Mouse (Mus musculus) telencephalon, adult 2 months (tissue): ENCODE measurements around the gene Hoga1.
A peak's percentile ranks its signal among the peaks of the same experiment; 100 is the strongest.

ENCODE experiments used
- DNase-seq: peaks from one replicate; pipeline ENCODE4 v3.0.0-alpha.2; 2011; ENCODE audit warnings: low read depth, low spot score

Gene Hoga1

DNA sequence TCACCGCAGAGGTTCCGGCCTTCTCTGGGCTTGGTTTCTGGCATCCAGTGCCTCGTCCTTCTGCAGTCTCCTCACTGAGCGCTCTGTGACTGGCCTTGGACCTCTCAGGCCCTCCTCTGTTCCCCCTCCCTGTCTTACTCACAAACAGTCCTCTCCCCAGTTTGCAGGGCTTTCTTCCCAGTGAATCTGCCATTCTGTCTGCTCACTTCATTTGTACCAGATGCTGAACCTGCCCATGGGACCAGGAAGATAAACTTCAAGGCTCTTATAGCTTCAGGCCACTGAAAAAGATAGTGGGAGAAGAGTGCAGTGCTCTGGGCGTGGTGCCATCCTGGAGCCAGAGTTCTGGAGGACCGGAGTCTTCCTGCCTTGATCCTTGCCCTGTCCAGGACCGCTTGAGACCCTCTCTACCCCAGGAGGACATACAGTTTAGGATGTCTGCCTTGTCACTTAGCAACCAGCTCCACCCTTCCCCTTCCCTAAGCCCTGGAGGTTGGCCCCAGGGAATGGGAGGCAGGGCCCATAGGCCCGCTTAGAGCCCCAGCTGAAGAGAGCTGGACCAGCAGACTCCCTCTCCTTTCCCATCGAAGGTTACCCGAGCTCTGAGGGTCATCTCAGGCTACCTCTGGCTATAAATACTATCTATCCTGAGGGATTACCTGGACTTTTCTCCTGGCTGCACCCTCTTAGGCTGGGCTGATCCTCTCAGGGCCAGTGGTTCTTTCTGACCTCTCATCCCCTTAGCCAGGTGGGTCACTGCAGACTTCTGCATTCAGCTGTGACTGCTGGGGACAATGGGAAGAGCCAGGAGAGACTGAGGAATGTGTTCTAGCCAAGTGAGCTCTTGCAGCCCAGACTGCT lies 23.5 kb upstream of the Hoga1 start:
- DNase-seq: no peak

DNA sequence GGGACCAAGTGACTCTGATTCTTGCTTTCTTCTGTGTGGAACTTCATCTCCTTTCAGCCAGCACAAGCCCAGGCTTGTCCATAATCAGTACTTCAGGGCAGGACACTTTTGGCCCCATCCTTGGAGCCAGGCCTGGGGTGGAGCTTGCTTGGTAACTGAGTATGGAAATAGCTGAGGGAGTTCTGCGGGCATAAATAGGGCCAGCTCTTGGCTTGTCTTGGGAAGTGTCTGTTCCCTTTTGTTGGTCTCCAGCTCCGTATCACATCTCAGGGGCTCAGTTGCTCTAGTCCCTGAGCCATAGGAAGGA lies 22.9 kb upstream of the Hoga1 start:
- no peak for DNase-seq

DNA sequence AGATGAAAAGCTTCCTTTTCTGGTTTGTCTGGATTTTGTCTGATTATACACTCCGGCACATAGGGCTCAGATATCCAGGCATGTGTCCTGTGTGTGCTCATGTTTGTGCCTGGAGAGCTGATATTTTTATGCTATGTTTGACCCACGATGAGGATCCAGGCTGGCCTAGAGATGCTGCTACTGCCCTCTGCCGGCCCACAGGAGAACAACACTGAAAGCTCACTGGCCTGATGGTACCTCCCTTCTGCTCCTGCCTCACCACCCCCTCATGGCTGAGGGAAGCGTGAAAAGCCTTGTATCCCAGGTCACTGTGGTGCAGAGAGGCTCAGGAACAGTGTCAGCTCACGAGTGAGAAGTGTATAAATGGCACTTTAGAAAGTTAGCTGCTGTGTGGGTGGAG lies 19.3 kb upstream of the Hoga1 start:
- DNase-seq: no peak

DNA sequence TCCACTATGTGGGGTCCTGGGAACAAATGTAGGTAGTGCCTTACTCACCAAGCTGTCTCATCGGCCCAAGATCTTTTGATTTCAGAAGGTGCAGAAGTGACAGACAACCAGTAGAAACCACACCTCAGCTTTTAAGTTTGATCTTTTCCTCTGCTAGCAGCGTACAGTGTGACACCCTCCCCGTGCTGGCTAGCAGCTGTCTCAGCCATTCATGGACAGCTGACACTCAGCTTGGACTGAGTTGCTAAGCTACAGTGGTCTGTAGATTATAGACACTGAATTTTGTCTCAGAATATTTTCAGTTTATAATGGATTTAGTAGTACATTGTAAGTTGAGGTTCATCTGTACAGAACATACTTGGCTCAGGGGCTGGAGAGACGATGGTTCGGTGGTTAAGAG lies 14.3 kb upstream of the Hoga1 start:
- no peak for DNase-seq

DNA sequence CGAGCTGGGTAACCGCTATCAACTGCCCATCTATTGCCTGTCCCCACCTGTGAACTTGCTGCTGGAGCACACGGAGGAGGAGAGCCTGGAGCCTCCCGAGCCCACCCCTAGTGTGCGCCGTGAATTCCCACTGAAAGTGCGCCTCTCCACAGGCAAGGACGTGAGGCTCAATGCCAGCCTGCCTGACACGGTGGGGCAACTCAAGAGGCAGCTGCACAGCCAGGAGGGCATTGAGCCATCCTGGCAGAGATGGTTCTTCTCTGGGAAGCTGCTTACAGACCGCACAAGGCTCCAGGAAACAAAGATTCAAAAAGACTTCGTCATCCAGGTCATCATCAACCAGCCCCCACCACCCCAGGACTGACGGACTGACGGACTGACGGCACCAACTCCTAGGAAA lies 11.8 kb upstream of the Hoga1 start:
- no peak for DNase-seq

GRCm38 (mm10) chr19:42034146-42034775 lies 11.1 kb upstream of the Hoga1 start:
- no peak for DNase-seq

GRCm38 (mm10) chr19:42034881-42035455 lies 10.4 kb upstream of the Hoga1 start:
- no peak for DNase-seq

- peak; percentile 60 for DNase-seq
Observed at GRCm38 (mm10) chr19:42035456-42036248, 9.8 kb upstream of the Hoga1 start, which contains the start of gene Ankrd2. Gene Ankrd2, plus strand, starts transcription at chr19:42036000.

DNA sequence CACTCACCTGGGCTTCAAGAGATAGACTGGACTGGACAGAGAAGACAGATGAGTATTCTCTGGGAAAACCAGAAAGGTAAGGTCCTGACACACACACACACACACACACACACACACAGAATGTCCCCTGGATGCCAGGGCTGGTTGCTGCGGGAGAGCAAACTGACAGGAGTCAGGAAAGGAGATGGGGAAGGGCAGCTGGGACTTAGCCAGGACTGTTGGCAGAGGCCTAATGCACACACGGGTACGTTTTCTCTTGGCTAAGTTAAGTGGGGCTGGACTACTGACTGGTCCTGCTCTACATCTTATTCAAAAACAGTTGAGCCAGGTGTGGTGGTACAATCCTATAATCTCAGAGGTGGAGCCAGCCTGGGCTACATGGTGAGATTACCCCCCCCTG lies 9.1 kb upstream of the Hoga1 start:
- no peak for DNase-seq

DNA sequence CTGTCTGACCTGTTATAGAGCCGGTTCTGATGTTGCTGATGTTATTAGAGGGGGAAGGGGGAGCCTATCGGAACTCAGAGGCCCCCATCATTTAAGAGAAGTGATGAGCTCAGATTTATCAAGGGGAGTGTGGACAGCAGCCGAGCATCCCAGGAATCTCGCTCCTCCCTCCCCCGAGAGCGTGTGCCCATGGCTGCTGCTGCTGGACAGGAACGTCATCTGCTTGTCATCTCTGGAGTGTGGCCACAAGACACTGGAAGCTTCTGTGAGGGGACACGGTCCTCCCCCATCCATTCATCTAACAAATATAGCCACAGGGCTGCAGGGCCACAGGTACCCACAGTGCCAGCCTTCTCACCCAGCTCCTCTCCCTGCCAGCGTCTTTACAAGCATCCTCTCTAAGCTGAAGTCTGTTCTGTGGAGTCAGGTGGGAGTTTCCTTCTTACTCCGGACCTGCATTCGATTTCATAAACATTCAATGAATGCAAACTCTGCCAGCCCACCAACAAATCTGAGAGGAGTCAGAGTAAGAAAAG lies 8.2 kb upstream of the Hoga1 start:
- DNase-seq: no peak

DNA sequence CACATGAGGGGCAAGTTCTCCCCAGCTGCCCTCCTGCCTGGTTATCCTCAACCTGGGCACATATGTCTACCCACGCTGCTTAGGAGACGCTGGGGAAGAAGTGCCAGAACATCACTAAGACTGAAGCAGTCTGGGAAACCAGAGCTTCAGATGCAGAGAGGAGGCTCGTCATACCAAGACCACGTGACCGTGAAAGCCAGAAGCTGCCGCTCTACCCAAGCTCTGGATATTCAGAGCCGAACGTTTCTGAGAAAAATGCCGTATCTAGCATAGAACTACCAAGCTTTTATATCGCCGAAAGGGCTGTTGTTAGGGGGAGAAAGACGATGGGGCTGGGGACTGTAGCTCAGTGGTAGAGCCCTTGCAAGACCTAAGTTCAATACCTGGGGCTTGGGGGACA lies 7.1 kb upstream of the Hoga1 start:
- DNase-seq: no peak

DNA sequence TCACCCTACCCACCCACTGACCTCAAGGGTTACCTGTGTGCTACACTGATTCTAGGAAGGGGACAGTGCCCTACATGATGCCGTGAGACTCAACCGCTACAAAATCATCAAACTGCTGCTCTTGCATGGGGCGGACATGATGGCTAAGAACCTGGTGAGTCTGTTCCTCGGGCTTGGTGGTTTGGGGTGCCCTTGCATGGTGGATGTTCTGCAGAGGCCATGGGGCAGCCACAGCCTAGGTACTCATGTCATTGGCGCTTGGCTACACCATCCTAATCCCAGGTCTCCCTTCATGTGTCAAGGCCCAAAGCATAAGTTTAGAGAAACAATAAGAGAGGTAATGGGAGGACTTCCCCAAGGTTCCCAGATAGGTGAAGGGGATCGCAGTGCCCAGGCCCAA lies 1.4 kb upstream of the Hoga1 start:
- DNase-seq: no peak

DNA sequence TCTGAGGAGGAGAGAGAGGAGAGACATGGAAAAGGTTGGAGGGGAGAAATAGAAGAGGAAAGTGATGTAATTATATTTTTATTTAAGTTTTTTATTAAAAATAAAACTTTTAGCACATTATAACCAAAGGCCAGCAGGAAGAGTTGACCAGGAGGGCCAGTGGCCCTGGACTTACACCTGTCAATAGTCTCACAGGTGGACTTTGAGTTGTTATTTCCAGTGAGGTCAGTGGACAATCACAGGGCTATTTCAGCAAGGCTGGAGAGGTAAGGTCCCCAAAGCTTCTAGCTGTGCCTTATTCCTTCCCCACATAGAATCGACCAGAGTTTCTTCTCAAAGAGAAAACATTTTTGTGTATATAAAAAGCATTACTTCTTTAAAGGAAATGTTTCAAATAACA lies 4.8 kb downstream of the Hoga1 start:
- no peak for DNase-seq

GRCm38 (mm10) chr19:42051351-42051750 lies 5.9 kb downstream of the Hoga1 start:
- no peak for DNase-seq

- DNase-seq: no peak
Observed at GRCm38 (mm10) chr19:42051948-42052347, 6.5 kb downstream of the Hoga1 start, which contains the start of gene 4933411K16Rik. Gene 4933411K16Rik, plus strand, starts transcription at chr19:42052248.

GRCm38 (mm10) chr19:42054255-42054654 lies 8.8 kb downstream of the Hoga1 start:
- no peak for DNase-seq

DNA sequence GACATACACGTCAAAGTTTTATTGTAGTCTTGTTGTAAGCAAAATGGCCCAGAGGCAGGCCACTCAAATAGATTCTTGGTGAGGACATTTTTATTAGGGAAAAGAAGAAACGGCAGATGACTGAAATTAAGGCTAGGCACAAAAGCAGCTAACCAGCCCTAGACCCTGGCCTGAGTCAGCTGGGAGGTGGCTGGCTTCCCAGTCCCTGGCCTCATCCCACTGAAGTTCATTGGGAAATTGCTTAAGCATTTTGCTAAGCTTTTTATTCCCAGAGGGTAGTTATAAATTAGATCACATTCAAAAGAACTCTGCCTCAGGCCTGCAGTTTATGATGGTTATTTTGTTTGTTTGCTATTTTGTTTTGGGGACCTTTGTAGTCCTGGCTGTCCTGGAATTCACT lies 10.5 kb downstream of the Hoga1 start:
- no peak for DNase-seq

DNA sequence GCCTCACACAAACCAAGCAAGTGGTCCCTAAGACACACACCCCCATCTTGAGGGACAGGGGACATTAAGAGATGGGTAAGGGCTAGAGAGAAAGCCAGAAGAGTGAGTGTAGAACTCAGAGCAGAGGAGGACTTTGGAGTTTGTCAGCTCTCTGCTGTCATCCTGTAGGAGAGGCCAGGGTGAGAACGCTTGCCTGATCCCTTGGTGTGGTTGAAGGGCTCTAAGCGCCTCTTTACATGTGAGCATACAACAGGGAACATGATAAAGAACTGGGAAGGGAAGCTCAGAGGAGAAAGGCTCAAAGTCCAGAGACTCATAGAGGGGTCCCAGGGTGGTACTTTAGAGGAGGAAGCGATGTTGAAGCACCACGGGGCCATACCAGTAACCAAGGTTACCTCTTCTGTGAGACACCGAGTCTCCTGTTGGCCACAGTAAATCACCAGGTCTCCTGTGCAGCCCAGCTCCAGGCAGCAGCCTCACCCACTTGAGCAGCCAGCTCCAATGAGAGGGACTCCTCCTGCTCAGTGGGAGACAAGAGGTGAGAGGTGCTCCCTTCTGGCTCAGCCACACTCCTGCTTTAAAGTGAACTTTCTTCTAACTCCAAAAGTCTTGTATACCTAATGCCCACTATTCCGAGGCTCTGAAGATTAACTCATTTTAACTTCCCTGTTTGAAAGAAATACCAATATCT lies 11.5 kb downstream of the Hoga1 start:
- no peak for DNase-seq

GRCm38 (mm10) chr19:42058426-42058825 lies 13.0 kb downstream of the Hoga1 start:
- no peak for DNase-seq

DNA sequence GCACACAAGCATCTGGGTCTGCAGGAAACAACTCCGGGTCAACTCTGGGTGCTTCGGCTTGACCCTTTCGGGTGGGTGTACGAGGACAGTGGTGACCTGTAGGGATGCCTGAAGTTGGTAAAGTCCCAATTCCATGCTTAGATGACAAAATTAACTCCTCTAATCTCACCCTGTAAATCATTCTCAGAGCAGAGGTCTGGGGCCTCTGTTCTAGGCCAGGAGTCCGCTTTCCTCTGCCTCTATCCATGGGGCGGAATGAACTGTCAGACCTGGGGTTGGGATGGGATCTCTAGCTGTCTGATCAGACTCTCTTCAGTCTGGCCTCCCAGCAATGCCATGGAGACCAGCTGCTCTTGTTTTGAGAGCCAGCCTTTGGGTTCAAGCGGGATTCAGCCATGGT lies 16.0 kb downstream of the Hoga1 start:
- DNase-seq: no peak
